In the genomic region with DNA sequence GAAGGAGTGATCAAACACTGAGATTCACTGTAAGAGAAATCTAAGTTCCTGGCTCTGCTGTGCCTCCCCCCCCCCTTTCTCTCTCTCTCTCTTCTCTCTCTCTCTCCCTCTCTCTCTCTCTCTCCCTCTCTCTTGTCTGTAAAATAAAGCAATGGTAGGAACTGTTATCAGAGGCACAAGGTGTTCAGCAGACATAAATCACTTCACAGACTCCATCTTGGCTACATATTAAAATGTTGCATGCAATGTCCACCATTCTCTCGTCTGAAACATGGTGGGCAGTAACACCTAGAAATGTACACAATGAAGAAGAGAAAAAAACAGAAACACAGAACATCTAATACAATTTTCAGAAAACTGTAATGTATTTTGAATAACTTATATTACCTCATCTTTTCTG, we compare ENCODE assay signal across 17 mouse cellular contexts.
DNase-seq lines count a peak whose midpoint lies in the region; ATAC-seq lines count a peak whose summit lies in the region.
"Had no signal": no experiment of that assay in that cellular context is flagged by ENCODE, and none has a peak within 500 bp of the region (broad histone marks: within the 10 kb centered on the region; RNA-seq: fewer than 3 reads in every experiment).

No protein-coding gene starts in this region.

- no peak overlapping the region for H3K9ac ChIP-seq in hindbrain, embryonic 13.5 days
- H3K9ac ChIP-seq in hindbrain, embryonic 11.5 days (ENCODE audit: low read depth, low read length): no peak overlapping the region
- peak overlapping the region; percentile 47 for H3K9ac ChIP-seq in midbrain, embryonic 12.5 days (replicated peaks)
- H3K9ac ChIP-seq: forebrain, embryonic 12.5 days had no signal

- peak overlapping the region; percentile 27; the same call in 1 of the 2 replicates for H3K4me2 ChIP-seq in hindbrain, embryonic 13.5 days
- no peak overlapping the region for H3K4me2 ChIP-seq in hindbrain, embryonic 11.5 days (replicated peaks; ENCODE audit: low read depth, low read length)
- H3K4me2 ChIP-seq in midbrain, embryonic 12.5 days (replicated peaks): peak overlapping the region; percentile 41
- H3K4me2 ChIP-seq: forebrain, embryonic 12.5 days had no signal

- no peaks in the 10 kb centered on the region for H3K9me3 ChIP-seq in hindbrain, embryonic 13.5 days
- H3K9me3 ChIP-seq in hindbrain, embryonic 11.5 days (ENCODE audit: control insufficient read depth, low read length): no peaks in the 10 kb centered on the region
- H3K9me3 ChIP-seq in midbrain, embryonic 12.5 days: no peaks in the 10 kb centered on the region
- H3K9me3 ChIP-seq: forebrain, embryonic 12.5 days had no signal

- no peak for DNase-seq in hindbrain, embryonic 11.5 days (ENCODE audit: low spot score)
- DNase-seq in fibroblast of lung, adult 2 months (ENCODE audit: low read depth): peak; percentile 21
- peak; percentile 55 for DNase-seq in retina, postnatal 1 day
- DNase-seq in lung, postnatal 10 days: no peak
- no peak for DNase-seq in cerebellum, postnatal 14 days
- DNase-seq: adrenal gland, postnatal 10 days; cerebellum, postnatal 10 days; kidney, adult 8-10 months; kidney, postnatal 4 days; lung, postnatal 14 days; spleen, adult 18-20 months; thymus, postnatal 4 days had no signal

- 71% methylated on average over 1 of the region's 1 CpGs for WGBS in hindbrain, embryonic 13.5 days
- WGBS in hindbrain, embryonic 11.5 days: 62% methylated on average over 1 of the region's 1 CpGs
- WGBS in midbrain, embryonic 12.5 days: 73% methylated on average over 1 of the region's 1 CpGs

- peak overlapping the region; percentile 64 for H3K27ac ChIP-seq in hindbrain, embryonic 13.5 days
- H3K27ac ChIP-seq in hindbrain, embryonic 11.5 days (ENCODE audit: low read depth, low read length): no peak overlapping the region
- peak overlapping the region; percentile 60 for H3K27ac ChIP-seq in midbrain, embryonic 12.5 days (replicated peaks)
- H3K27ac ChIP-seq: forebrain, embryonic 12.5 days; stomach, postnatal 0 days had no signal

- H3K27me3 ChIP-seq in hindbrain, embryonic 13.5 days: no peaks in the 10 kb centered on the region
- no peaks in the 10 kb centered on the region for H3K27me3 ChIP-seq in hindbrain, embryonic 11.5 days (ENCODE audit: control insufficient read depth, insufficient read depth, low read length)
- no peaks in the 10 kb centered on the region for H3K27me3 ChIP-seq in midbrain, embryonic 12.5 days

- H3K4me3 ChIP-seq in hindbrain, embryonic 13.5 days: no peak overlapping the region
- no peak overlapping the region for H3K4me3 ChIP-seq in hindbrain, embryonic 11.5 days (ENCODE audit: low read depth, low read length)
- peak overlapping the region; percentile 26 for H3K4me3 ChIP-seq in midbrain, embryonic 12.5 days
- H3K4me3 ChIP-seq: forebrain, embryonic 12.5 days had no signal

- H3K36me3 ChIP-seq in hindbrain, embryonic 13.5 days: no peaks in the 10 kb centered on the region
- H3K36me3 ChIP-seq in hindbrain, embryonic 11.5 days (ENCODE audit: control insufficient read depth, insufficient read depth, low read length): no peaks in the 10 kb centered on the region
- H3K36me3 ChIP-seq in midbrain, embryonic 12.5 days: no peaks in the 10 kb centered on the region
- H3K36me3 ChIP-seq: forebrain, embryonic 12.5 days had no signal

- ATAC-seq in hindbrain, embryonic 13.5 days (ENCODE audit: low FRiP score): no peak
- ATAC-seq in hindbrain, embryonic 11.5 days (ENCODE audit: low FRiP score): no peak
- ATAC-seq in midbrain, embryonic 12.5 days (ENCODE audit: low FRiP score, low read depth): no peak
- no peak for ATAC-seq in megakaryocyte, adult 5-6 weeks (ENCODE audit: poor library complexity, severe bottlenecking)

- H3K4me1 ChIP-seq in hindbrain, embryonic 13.5 days (replicated peaks): peaks cover 25% of the 10 kb centered on the region
- no peaks in the 10 kb centered on the region for H3K4me1 ChIP-seq in hindbrain, embryonic 11.5 days (replicated peaks; ENCODE audit: control insufficient read depth, insufficient read depth, low read length)
- 0 out of 2 replicates have a peak, but pooled peaks cover 2% of the 10 kb centered on the region for H3K4me1 ChIP-seq in midbrain, embryonic 12.5 days

Comparison
In these comparisons a context has a peak if more than half of its experiments do, and no peak if none do; other contexts are left out.
1. DNase-seq: peak in fibroblast of lung, adult 2 months (single experiment) and retina, postnatal 1 day (single experiment); none in hindbrain, embryonic 11.5 days (single experiment), lung, postnatal 10 days (single experiment) and cerebellum, postnatal 14 days (0 of 2).